Mouse (Mus musculus): ENCODE results near the gene Nrf1. TPM values are rescaled to one million over a fixed set of nuclear protein-coding genes. Genes with fewer than 3 reads are reported as not detected.

The Nrf1 gene
- polyA plus RNA-seq, 1 experiment = 84.9 TPM

DNA sequence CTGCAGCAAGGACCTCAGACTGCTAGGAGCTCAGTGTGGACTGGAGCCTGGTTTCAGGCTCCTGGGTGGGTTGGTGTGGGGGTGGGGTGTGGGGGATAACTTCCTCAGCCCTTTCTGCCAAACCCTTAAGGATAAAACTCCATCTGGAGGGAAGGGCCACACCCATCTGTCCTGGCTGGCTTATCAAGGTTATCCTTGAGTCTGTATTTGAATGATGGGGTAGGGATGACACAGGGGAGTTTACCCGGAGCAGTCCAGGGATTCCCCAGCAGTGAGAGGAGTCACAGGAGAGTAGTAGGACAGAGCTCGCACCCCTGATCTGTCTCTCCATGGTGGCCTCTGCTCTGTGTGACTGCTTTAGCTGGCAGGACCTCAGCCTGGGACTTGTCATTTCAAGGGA is 132.5 kb downstream of the Nrf1 start:
- Histone ChIP-seq H3K4me3 (ENCODE audit: insufficient read depth, low read depth, low read length) (no peak overlapping the region), H3K4me1 (ENCODE audit: control insufficient read depth, insufficient read depth, low read length) (peaks cover 9% of the 10 kb centered on the region; the same call in 1 of the 2 replicates), H3K27ac (ENCODE audit: insufficient read depth, low read depth, low read length) (no peak overlapping the region)
- 52% methylated on average over 2 of the region's 2 CpGs for WGBS
- TF ChIP-seq POLR2A (IDR thresholded peaks at IDR 0.05; ENCODE audit: insufficient read depth, low read depth, low read length) (no peak), CTCF (IDR thresholded peaks at IDR 0.05; ENCODE audit: insufficient read depth, low read depth, low read length) (no peak)

DNA sequence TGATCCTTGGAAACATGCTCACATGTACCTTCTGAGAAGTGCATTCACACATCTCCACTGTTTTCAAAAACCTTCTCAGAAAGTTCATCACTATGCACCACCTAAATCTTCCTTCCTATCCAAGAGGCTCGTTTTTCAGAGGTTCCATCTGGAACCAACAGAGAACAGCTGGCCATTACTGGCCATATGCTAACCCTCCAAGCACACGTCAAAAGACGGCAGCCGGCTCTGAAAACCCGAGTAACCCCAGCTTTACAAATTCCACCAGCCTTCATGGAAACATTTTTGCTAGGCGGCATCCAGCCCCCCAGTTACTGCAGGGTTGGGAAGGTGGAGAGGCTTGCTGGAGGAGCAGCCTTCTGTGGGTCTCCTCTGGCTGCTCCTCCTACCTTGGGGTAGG is 134.2 kb downstream of the Nrf1 start:
- WGBS = 76% methylated on average over 6 of the region's 6 CpGs
- Histone ChIP-seq H3K4me3 (ENCODE audit: insufficient read depth, low read depth, low read length) (no peak overlapping the region), H3K27ac (ENCODE audit: insufficient read depth, low read depth, low read length) (no peak overlapping the region), H3K4me1 (ENCODE audit: control insufficient read depth, insufficient read depth, low read length) (peaks cover 3% of the 10 kb centered on the region; the same call in 1 of the 2 replicates)
- TF ChIP-seq POLR2A (IDR thresholded peaks at IDR 0.05; ENCODE audit: insufficient read depth, low read depth, low read length) (no peak), CTCF (IDR thresholded peaks at IDR 0.05; ENCODE audit: insufficient read depth, low read depth, low read length) (no peak)

DNA sequence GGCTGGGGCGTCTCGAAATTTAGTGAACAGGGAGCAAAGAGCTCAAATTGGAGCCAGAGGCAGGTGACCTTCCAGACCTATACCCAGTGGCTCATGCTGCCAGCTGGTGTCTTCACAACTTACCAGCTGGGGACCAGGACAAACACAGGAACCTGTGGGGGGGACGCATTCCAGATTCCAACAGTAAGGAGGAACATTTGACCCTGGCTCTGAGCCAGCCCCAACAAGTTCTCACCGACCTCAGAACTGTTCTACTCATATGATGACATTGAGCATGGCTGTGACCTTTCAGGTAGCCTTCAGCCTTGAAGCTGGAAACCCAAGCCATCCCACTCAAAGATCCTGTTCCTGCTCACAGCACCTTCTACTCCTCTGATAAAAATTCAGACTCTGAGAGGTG is 135.8 kb downstream of the Nrf1 start:
- no peak overlapping the region for H3K4me3 ChIP-seq (ENCODE audit: insufficient read depth, low read depth, low read length)
- WGBS = 80% methylated on average over 4 of the region's 4 CpGs
- TF ChIP-seq POLR2A (IDR thresholded peaks at IDR 0.05; ENCODE audit: insufficient read depth, low read depth, low read length) (no peak), CTCF (IDR thresholded peaks at IDR 0.05; ENCODE audit: insufficient read depth, low read depth, low read length) (no peak)
- no peak overlapping the region for H3K27ac ChIP-seq (ENCODE audit: insufficient read depth, low read depth, low read length)
- H3K4me1 ChIP-seq (ENCODE audit: control insufficient read depth, insufficient read depth, low read length) = no peaks in the 10 kb centered on the region

DNA sequence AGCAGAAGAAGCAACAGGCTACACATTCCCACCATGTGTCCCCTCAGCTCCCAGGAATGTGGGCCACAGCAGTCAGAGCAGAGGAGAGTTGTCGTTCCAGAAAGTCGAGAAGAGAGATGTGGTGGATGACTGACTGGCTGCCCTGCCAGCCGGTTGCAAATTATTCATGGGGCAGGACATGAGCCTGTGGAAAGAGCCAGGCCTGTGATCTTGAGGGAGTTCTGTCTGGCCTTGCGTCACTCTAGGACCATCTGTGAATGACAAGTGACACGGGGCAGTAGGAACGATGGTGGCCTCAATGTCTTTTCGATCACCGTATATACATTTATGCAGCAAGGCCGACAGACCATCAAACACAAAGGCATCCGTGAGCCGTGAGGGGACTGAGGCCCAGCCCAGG is 147.9 kb downstream of the Nrf1 start:
- H3K27ac ChIP-seq (ENCODE audit: insufficient read depth, low read depth, low read length) = no peak overlapping the region
- no peaks in the 10 kb centered on the region for H3K4me1 ChIP-seq (ENCODE audit: control insufficient read depth, insufficient read depth, low read length)
- no peak overlapping the region for H3K4me3 ChIP-seq (ENCODE audit: insufficient read depth, low read depth, low read length)
- TF ChIP-seq CTCF (IDR thresholded peaks at IDR 0.05; ENCODE audit: insufficient read depth, low read depth, low read length) (no peak), POLR2A (IDR thresholded peaks at IDR 0.05; ENCODE audit: insufficient read depth, low read depth, low read length) (no peak)
- 93% methylated on average over 11 of the region's 11 CpGs for WGBS

DNA sequence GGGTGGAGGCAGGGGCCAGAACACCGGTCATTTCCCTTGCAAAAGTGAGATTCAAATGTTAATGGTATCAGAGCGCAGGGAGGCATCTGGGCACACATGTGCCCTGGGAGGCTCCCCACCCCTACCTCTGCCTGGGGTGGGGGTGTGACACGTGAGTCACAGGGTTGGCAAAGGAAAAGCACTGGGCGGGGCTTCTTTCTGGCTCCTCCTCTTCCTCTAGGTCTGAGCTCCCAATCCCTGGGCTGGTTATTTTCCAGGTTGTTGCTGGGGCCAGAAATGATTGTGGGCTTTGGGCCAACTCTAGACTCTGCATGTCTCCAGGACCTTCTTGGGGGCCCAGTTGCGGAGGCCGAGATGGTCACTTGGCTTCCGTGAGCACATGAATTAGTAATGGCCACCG is 148.4 kb downstream of the Nrf1 start:
- 82% methylated on average over 8 of the region's 8 CpGs for WGBS
- TF ChIP-seq CTCF (IDR thresholded peaks at IDR 0.05; ENCODE audit: insufficient read depth, low read depth, low read length) (no peak), POLR2A (IDR thresholded peaks at IDR 0.05; ENCODE audit: insufficient read depth, low read depth, low read length) (no peak)

More for the DNA sequence above, 148.4 kb downstream of the Nrf1 start:
- no peak overlapping the region for H3K27ac ChIP-seq (ENCODE audit: insufficient read depth, low read depth, low read length)
- no peak overlapping the region for H3K4me3 ChIP-seq (ENCODE audit: insufficient read depth, low read depth, low read length)
- no peaks in the 10 kb centered on the region for H3K4me1 ChIP-seq (ENCODE audit: control insufficient read depth, insufficient read depth, low read length)

Other genes with a start within 250 kb of the Nrf1 start
- not detected in 2 replicates for gene Strip2, start 131.0 kb upstream of the Nrf1 start, polyA plus RNA-seq (2012; ENCODE audit: insufficient read depth, insufficient read length, low replicate concordance, missing spikeins)

Data from olfactory bulb, adult 2 months (tissue).